Mouse (Mus musculus): ENCODE data around the gene Bckdhb. TPM values are rescaled to one million over a fixed set of nuclear protein-coding genes. Genes with fewer than 3 reads are reported as not detected.
A peak's percentile ranks its signal among the peaks of the same experiment; 100 is the strongest.

The Bckdhb gene
- polyA plus RNA-seq, 1 experiment from 2014 or later: 38.8 TPM

DNA sequence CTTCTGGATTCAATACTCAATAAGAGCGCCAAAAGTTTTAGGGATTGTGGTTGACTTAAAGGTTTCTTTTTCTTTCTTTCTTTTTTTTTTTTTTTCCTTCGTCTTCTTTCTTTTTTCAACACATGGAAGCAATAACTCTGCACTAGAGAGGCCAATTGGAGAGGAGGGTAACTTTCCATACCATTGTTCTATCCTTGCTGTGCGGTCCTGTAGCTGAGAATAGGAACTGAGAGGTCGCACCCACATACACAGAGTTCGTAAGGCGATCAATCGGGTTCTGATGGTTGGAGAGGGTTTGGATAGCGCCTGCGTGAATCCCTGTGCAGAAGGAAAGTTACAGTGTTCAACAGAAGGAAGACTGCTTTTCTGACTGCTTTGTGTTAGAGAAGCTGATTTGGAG, 148.3 kb downstream of the Bckdhb start:
- ATAC-seq (ENCODE audit: insufficient number of reproducible peaks, low FRiP score, low TSS enrichment, low read depth): no peak

GRCm38 (mm10) chr9:84083551-84083950, 158.6 kb downstream of the Bckdhb start:
- H3K4me2 ChIP-seq (replicated peaks): no peak overlapping the region
- 74% methylated on average over 4 of the region's 4 CpGs for WGBS
- no peak overlapping the region for H3K9ac ChIP-seq
- no peaks in the 10 kb centered on the region for H3K27me3 ChIP-seq
- no peak for ATAC-seq (ENCODE audit: insufficient number of reproducible peaks, low FRiP score, low TSS enrichment, low read depth)
- H3K9me3 ChIP-seq (replicated peaks): no peaks in the 10 kb centered on the region
- no peak overlapping the region for H3K27ac ChIP-seq (replicated peaks)
- H3K4me1 ChIP-seq: no peaks in the 10 kb centered on the region
- H3K36me3 ChIP-seq: no peaks in the 10 kb centered on the region
- no peak overlapping the region for H3K4me3 ChIP-seq (replicated peaks)

More for the DNA sequence above, 148.3 kb downstream of the Bckdhb start:
- H3K27ac ChIP-seq (replicated peaks): no peak overlapping the region
- no peaks in the 10 kb centered on the region for H3K9me3 ChIP-seq (replicated peaks)
- 30% methylated on average over 9 of the region's 9 CpGs for WGBS
- H3K4me2 ChIP-seq (replicated peaks): peak overlapping the region; percentile 34
- H3K27me3 ChIP-seq: no peaks in the 10 kb centered on the region
- H3K4me1 ChIP-seq: 0 out of 2 replicates have a peak, but pooled peaks cover 2% of the 10 kb centered on the region
- H3K9ac ChIP-seq: no peak overlapping the region
- no peaks in the 10 kb centered on the region for H3K36me3 ChIP-seq
- peak overlapping the region; percentile 15; the same call in 1 of the 2 replicates for H3K4me3 ChIP-seq (replicated peaks)

GRCm38 (mm10) chr9:84084686-84085085, 159.7 kb downstream of the Bckdhb start:
- Histone ChIP-seq H3K4me2 (replicated peaks) (no peak overlapping the region), H3K27ac (replicated peaks) (no peak overlapping the region), H3K9me3 (replicated peaks) (no peaks in the 10 kb centered on the region), H3K4me1 (no peaks in the 10 kb centered on the region), H3K36me3 (no peaks in the 10 kb centered on the region), H3K4me3 (replicated peaks) (no peak overlapping the region), H3K27me3 (no peaks in the 10 kb centered on the region), H3K9ac (no peak overlapping the region)
- ATAC-seq (ENCODE audit: insufficient number of reproducible peaks, low FRiP score, low TSS enrichment, low read depth): no peak
- WGBS: 85% methylated on average over 5 of the region's 5 CpGs

DNA sequence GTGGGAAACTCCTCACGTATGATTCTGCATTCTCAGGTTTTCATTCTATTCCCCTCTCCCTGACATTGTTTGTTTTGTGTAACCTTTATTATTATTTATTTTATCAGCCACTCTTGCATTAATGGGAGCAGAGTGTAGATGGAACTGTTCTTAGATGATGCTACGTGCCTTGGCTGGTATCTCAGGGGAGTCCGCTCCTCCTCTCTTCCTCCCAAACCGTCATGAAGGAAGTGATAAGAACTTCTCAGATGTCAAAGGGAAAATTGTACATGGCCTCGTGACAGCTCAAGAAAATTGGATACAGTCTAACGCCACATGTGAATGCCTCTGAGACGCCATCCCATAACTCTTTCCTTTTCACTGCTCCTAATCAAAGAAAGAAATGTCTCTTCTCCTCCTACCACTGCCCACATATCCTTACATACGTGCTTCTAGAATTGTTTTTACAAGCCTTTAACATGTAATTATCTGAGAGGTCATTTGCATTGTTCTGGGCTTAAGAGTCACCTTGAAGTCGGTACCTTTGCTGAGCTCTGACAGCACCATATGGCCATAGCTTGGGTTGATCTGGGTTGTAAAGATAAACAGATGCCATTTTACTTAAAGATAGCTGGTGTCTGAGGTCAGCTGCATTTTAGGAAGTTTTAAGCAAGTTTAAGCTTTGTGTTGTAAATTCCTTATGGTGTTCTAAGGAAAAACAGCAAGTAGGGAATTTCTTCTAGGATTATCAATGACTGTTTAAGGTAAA, 165.5 kb downstream of the Bckdhb start:
- H3K27me3 ChIP-seq: no peaks in the 10 kb centered on the region
- H3K9ac ChIP-seq: no peak overlapping the region
- H3K4me2 ChIP-seq (replicated peaks): no peak overlapping the region
- WGBS: 65% methylated on average over 9 of the region's 9 CpGs
- no peaks in the 10 kb centered on the region for H3K36me3 ChIP-seq
- H3K27ac ChIP-seq (replicated peaks): no peak overlapping the region
- ATAC-seq (ENCODE audit: insufficient number of reproducible peaks, low FRiP score, low TSS enrichment, low read depth): no peak
- H3K4me1 ChIP-seq: no peaks in the 10 kb centered on the region
- no peaks in the 10 kb centered on the region for H3K9me3 ChIP-seq (replicated peaks)
- no peak overlapping the region for H3K4me3 ChIP-seq (replicated peaks)

DNA sequence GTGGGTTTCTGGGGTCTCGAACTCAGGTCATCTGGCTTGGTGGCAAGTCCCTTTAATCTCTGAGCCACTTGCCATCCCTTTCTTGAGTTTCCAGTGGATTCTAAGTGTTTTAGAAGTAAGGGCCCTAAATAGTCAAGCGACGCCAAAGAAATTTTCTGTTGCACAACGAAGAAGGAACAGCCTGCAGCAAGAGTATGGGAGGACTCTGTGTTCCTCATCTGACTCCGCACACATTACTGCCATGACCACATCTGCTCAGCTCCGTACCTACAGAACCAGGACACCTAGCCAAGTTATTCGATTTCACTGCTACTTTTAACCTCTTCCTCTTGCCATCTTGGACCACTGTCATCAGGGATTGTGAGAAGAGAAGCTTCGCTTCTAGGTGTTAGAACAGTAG, 168.0 kb downstream of the Bckdhb start:
- no peak for ATAC-seq (ENCODE audit: insufficient number of reproducible peaks, low FRiP score, low TSS enrichment, low read depth)
- Histone ChIP-seq H3K9ac (no peak overlapping the region), H3K27ac (replicated peaks) (no peak overlapping the region), H3K4me2 (replicated peaks) (no peak overlapping the region), H3K9me3 (replicated peaks) (no peaks in the 10 kb centered on the region), H3K4me3 (replicated peaks) (no peak overlapping the region), H3K27me3 (no peaks in the 10 kb centered on the region), H3K4me1 (no peaks in the 10 kb centered on the region), H3K36me3 (no peaks in the 10 kb centered on the region)
- 90% methylated on average over 8 of the region's 8 CpGs for WGBS

GRCm38 (mm10) chr9:84094111-84094510, 169.2 kb downstream of the Bckdhb start:
- Histone ChIP-seq H3K4me1 (no peaks in the 10 kb centered on the region), H3K27me3 (no peaks in the 10 kb centered on the region), H3K9me3 (replicated peaks) (no peaks in the 10 kb centered on the region), H3K4me3 (replicated peaks) (no peak overlapping the region), H3K27ac (replicated peaks) (no peak overlapping the region), H3K36me3 (no peaks in the 10 kb centered on the region), H3K4me2 (replicated peaks) (no peak overlapping the region), H3K9ac (no peak overlapping the region)
- WGBS: 63% methylated on average over 6 of the region's 6 CpGs
- ATAC-seq (ENCODE audit: insufficient number of reproducible peaks, low FRiP score, low TSS enrichment, low read depth): peak; percentile 75

- no peaks in the 10 kb centered on the region for H3K36me3 ChIP-seq
- WGBS: 88% methylated on average over 13 of the region's 13 CpGs
- H3K4me2 ChIP-seq (replicated peaks): no peak overlapping the region
- no peaks in the 10 kb centered on the region for H3K9me3 ChIP-seq (replicated peaks)
- H3K9ac ChIP-seq: no peak overlapping the region
- no peaks in the 10 kb centered on the region for H3K4me1 ChIP-seq
- H3K27me3 ChIP-seq: no peaks in the 10 kb centered on the region
- H3K4me3 ChIP-seq (replicated peaks): no peak overlapping the region
- ATAC-seq (ENCODE audit: insufficient number of reproducible peaks, low FRiP score, low TSS enrichment, low read depth): no peak
- H3K27ac ChIP-seq (replicated peaks): no peak overlapping the region
These were observed 171.6 kb downstream of the Bckdhb start for GRCm38 (mm10) chr9:84096484-84097015.

DNA sequence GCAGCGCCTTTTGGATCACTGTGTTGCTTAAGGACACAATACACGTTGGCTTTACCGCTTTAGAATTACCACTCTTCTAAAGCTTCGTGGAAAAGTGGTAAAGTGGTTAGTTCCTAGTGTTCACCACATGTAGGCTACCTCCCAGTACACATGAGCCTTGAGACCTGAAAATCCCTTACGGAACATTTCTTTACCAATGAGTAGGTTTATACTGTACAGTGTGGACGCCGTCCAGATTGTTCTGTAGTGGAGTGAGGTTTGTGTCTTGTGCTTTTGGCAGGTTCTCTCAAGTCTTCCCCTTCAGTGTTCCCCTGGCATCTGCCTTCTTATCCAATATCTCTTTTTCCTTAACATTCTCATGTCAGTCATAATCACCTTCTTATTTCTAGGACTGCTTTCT, 178.4 kb downstream of the Bckdhb start:
- H3K36me3 ChIP-seq: no peaks in the 10 kb centered on the region
- H3K27me3 ChIP-seq: no peaks in the 10 kb centered on the region
- H3K4me1 ChIP-seq: peaks cover 8% of the 10 kb centered on the region; the same call in 1 of the 2 replicates
- no peak overlapping the region for H3K27ac ChIP-seq (replicated peaks)
- H3K4me3 ChIP-seq (replicated peaks): no peak overlapping the region
- no peak overlapping the region for H3K4me2 ChIP-seq (replicated peaks)
- H3K9ac ChIP-seq: no peak overlapping the region
- no peaks in the 10 kb centered on the region for H3K9me3 ChIP-seq (replicated peaks)
- ATAC-seq (ENCODE audit: insufficient number of reproducible peaks, low FRiP score, low TSS enrichment, low read depth): no peak
- WGBS: 85% methylated on average over 7 of the region's 7 CpGs

- Histone ChIP-seq H3K27me3 (no peaks in the 10 kb centered on the region), H3K4me1 (peaks cover 23% of the 10 kb centered on the region), H3K36me3 (no peaks in the 10 kb centered on the region), H3K4me3 (replicated peaks) (no peak overlapping the region), H3K4me2 (replicated peaks) (no peak overlapping the region), H3K9ac (no peak overlapping the region), H3K9me3 (replicated peaks) (no peaks in the 10 kb centered on the region), H3K27ac (replicated peaks) (no peak overlapping the region)
- WGBS: 60% methylated on average over 2 of the region's 2 CpGs
- no peak for ATAC-seq (ENCODE audit: insufficient number of reproducible peaks, low FRiP score, low TSS enrichment, low read depth)
These were observed 181.5 kb downstream of the Bckdhb start for GRCm38 (mm10) chr9:84106438-84106837.

GRCm38 (mm10) chr9:84107045-84107813, 182.3 kb downstream of the Bckdhb start:
- Histone ChIP-seq H3K27ac (replicated peaks) (no peak overlapping the region), H3K9ac (no peak overlapping the region), H3K4me1 (peaks cover 23% of the 10 kb centered on the region), H3K27me3 (no peaks in the 10 kb centered on the region), H3K9me3 (replicated peaks) (no peaks in the 10 kb centered on the region), H3K4me3 (replicated peaks) (no peak overlapping the region), H3K36me3 (no peaks in the 10 kb centered on the region), H3K4me2 (replicated peaks) (no peak overlapping the region)
- no peak for ATAC-seq (ENCODE audit: insufficient number of reproducible peaks, low FRiP score, low TSS enrichment, low read depth)
- WGBS: 68% methylated on average over 20 of the region's 20 CpGs

- Histone ChIP-seq H3K27me3 (no peaks in the 10 kb centered on the region), H3K27ac (replicated peaks) (no peak overlapping the region), H3K9ac (no peak overlapping the region), H3K4me2 (replicated peaks) (no peak overlapping the region), H3K9me3 (replicated peaks) (no peaks in the 10 kb centered on the region), H3K4me1 (peaks cover 23% of the 10 kb centered on the region), H3K4me3 (replicated peaks) (no peak overlapping the region), H3K36me3 (no peaks in the 10 kb centered on the region)
- ATAC-seq (ENCODE audit: insufficient number of reproducible peaks, low FRiP score, low TSS enrichment, low read depth): no peak
- WGBS: 80% methylated on average over 7 of the region's 7 CpGs
These were observed 183.6 kb downstream of the Bckdhb start for GRCm38 (mm10) chr9:84108534-84108933.

Measured in embryonic facial prominence, embryonic 15.5 days (tissue).